Mouse (Mus musculus): ENCODE measurements around the gene AC124108.1. TPM values are rescaled to one million over a fixed set of nuclear protein-coding genes. Genes with fewer than 3 reads are reported as not detected.

AC124108.1 gene
- polyA plus RNA-seq, 1 experiment, result 0.01 TPM

DNA sequence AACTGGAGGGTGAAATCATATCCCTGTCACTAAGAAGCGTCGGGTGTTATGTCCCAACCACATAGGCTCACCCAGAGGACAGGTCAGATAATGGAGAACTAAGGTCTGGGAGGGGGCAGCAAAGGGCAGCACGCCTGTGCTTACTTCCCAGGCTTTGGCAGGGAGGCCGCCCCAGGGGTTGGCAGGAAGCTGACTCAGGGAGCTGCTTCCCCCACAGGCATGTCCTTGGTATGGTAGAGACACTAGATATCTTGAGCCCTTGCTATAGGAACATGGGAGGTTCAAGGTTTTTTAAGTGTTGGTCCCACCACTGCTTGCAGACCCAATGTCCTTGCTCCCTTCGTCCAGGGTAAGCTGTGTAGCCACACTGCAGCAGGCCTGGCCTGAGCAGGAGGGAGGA is 14.7 kb downstream of the AC124108.1 start:
- TF ChIP-seq MYOD1 (IDR thresholded peaks at IDR 0.05; ENCODE audit: control insufficient read depth, insufficient read length, low read depth) (no peak), MYOG (IDR thresholded peaks at IDR 0.05; ENCODE audit: control insufficient read depth, extremely low read depth, insufficient read length) (no peak), CTCF (IDR thresholded peaks at IDR 0.05; ENCODE audit: control insufficient read depth, insufficient read depth, insufficient read length) (no peak), MAX (IDR thresholded peaks at IDR 0.05) (no peak), FOSL1 (IDR thresholded peaks at IDR 0.05; ENCODE audit: insufficient read depth, low read length, poor library complexity, severe bottlenecking) (no peak), CEBPB (IDR thresholded peaks at IDR 0.05; ENCODE audit: low read depth) (no peak), USF1 (IDR thresholded peaks at IDR 0.05; ENCODE audit: low read depth) (no peak)
- no peaks in the 10 kb centered on the region for H3K27me3 ChIP-seq (ENCODE audit: control insufficient read depth, insufficient read depth, insufficient read length)
- no peaks in the 10 kb centered on the region for H3K79me3 ChIP-seq (ENCODE audit: low read depth)
- no peaks in the 10 kb centered on the region for H3K36me3 ChIP-seq (ENCODE audit: control insufficient read depth, insufficient read depth)
- no peak overlapping the region for H3K4me3 ChIP-seq (ENCODE audit: insufficient read depth, poor library complexity, severe bottlenecking)
- H3K79me2 ChIP-seq (ENCODE audit: control insufficient read depth, insufficient read depth), result no peaks in the 10 kb centered on the region
- no peak overlapping the region for H3ac ChIP-seq (ENCODE audit: control insufficient read depth, insufficient read length, low read depth)

DNA sequence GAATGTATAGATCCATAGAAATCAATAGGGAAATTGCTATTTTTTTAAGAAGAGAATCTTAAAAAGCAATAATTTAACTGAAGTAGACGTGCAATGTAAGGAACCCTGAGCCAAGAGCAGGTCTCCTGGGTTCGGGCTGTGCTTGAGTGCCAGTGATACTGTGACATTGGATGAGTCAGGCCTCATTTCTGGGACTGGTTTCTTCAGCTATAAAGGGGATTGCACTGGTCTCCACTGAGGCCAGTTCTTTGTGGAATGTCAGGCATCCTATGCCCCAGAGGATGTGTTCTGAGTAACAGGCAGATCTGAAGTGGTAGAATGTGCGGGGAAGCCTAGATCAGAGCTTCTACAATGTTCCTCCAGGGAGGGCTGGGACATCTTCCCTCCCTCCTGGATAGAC is 15.6 kb downstream of the AC124108.1 start:
- Histone ChIP-seq H3K27me3 (ENCODE audit: control insufficient read depth, insufficient read depth, insufficient read length) (no peaks in the 10 kb centered on the region), H3K79me2 (ENCODE audit: control insufficient read depth, insufficient read depth) (no peaks in the 10 kb centered on the region), H3K4me3 (ENCODE audit: insufficient read depth, poor library complexity, severe bottlenecking) (no peak overlapping the region), H3K79me3 (ENCODE audit: low read depth) (no peaks in the 10 kb centered on the region), H3ac (ENCODE audit: control insufficient read depth, insufficient read length, low read depth) (no peak overlapping the region), H3K36me3 (ENCODE audit: control insufficient read depth, insufficient read depth) (no peaks in the 10 kb centered on the region)
- TF ChIP-seq USF1 (IDR thresholded peaks at IDR 0.05; ENCODE audit: low read depth), result no peak

DNA sequence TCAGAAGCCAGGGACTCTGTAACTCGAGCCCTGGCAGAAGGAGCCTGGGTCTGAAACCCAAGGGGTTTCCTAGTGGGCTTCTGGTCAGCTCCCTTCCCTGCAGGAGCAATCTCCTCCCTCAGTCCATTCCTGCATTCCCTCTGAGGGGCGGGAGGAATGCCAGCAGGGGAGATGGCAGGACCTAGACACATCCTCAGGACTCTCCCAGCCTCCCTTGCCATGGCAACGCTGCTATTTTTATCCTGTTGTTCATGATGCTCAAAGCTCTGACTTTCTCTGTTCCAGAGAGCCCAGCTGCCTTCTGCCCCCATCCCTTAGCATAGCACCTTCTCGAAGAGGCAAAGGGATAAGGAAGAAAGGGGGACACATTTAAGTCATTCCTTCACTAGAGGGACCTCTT is 16.9 kb downstream of the AC124108.1 start:
- Histone ChIP-seq H3K4me3 (ENCODE audit: insufficient read depth, poor library complexity, severe bottlenecking) (no peak overlapping the region), H3K27me3 (ENCODE audit: control insufficient read depth, insufficient read depth, insufficient read length) (no peaks in the 10 kb centered on the region), H3K79me2 (ENCODE audit: control insufficient read depth, insufficient read depth) (no peaks in the 10 kb centered on the region), H3K79me3 (ENCODE audit: low read depth) (no peaks in the 10 kb centered on the region), H3K36me3 (ENCODE audit: control insufficient read depth, insufficient read depth) (no peaks in the 10 kb centered on the region), H3ac (ENCODE audit: control insufficient read depth, insufficient read length, low read depth) (no peak overlapping the region)
- TF ChIP-seq CTCF (IDR thresholded peaks at IDR 0.05; ENCODE audit: control insufficient read depth, insufficient read depth, insufficient read length) (no peak), USF1 (IDR thresholded peaks at IDR 0.05; ENCODE audit: low read depth) (no peak), FOSL1 (IDR thresholded peaks at IDR 0.05; ENCODE audit: insufficient read depth, low read length, poor library complexity, severe bottlenecking) (no peak), MYOG (IDR thresholded peaks at IDR 0.05; ENCODE audit: control insufficient read depth, extremely low read depth, insufficient read length) (no peak), MAX (IDR thresholded peaks at IDR 0.05) (no peak), MYOD1 (IDR thresholded peaks at IDR 0.05; ENCODE audit: control insufficient read depth, insufficient read length, low read depth) (no peak), CEBPB (IDR thresholded peaks at IDR 0.05; ENCODE audit: low read depth) (no peak)

DNA sequence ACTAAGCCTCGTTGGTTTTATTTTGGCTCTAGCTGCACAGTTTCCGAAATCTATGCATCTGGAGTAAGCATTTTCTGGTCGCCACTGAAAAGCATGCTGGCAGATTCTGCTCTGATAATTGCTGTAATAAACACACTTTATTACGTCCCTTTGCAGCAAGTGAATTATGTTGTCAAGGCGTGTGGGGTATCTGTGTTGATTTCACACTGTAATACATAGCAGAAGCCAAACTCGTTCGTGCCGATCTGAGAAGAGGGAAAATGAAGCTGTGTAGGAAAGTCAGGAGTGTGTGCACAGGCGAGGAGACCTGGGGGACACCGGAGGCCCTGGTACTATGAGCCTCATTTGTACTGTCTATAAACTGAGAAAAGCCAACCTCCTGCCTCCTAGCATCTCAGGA is 18.1 kb downstream of the AC124108.1 start:
- Histone ChIP-seq H3K36me3 (ENCODE audit: control insufficient read depth, insufficient read depth) (no peaks in the 10 kb centered on the region), H3K27me3 (ENCODE audit: control insufficient read depth, insufficient read depth, insufficient read length) (no peaks in the 10 kb centered on the region)
- TF ChIP-seq CTCF (IDR thresholded peaks at IDR 0.05; ENCODE audit: control insufficient read depth, insufficient read depth, insufficient read length) (no peak), MAX (IDR thresholded peaks at IDR 0.05) (no peak), MYOD1 (IDR thresholded peaks at IDR 0.05; ENCODE audit: control insufficient read depth, insufficient read length, low read depth) (no peak), USF1 (IDR thresholded peaks at IDR 0.05; ENCODE audit: low read depth) (no peak), FOSL1 (IDR thresholded peaks at IDR 0.05; ENCODE audit: insufficient read depth, low read length, poor library complexity, severe bottlenecking) (no peak), MYOG (IDR thresholded peaks at IDR 0.05; ENCODE audit: control insufficient read depth, extremely low read depth, insufficient read length) (no peak), CEBPB (IDR thresholded peaks at IDR 0.05; ENCODE audit: low read depth) (no peak)

DNA sequence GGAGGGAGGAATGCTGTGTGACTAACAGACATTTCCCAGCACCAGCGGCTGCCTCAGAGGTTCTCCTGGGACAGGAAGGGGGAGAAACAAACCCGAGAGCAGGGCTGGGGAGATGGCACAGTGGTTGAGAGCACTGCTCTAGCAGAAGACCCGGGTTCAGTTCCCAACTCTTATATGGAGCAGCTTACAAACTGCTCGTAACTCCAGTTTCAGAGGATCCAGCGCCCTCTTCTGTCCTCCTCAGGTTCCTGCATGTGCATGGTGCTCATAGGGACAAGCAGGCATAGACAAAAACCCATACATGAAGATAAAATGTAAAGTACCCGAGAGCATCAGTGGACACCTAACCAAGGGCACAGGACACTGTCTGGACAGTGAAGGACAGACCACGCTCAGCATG is 19.7 kb downstream of the AC124108.1 start:
- TF ChIP-seq MAX (IDR thresholded peaks at IDR 0.05), result no peak
- peak; percentile 38 for TF ChIP-seq CTCF (IDR thresholded peaks at IDR 0.05; ENCODE audit: control insufficient read depth, insufficient read depth, insufficient read length)
- Histone ChIP-seq H3K27me3 (ENCODE audit: control insufficient read depth, insufficient read depth, insufficient read length) (peaks cover under 1% of the 10 kb centered on the region), H3K36me3 (ENCODE audit: control insufficient read depth, insufficient read depth) (no peaks in the 10 kb centered on the region), H3K4me3 (ENCODE audit: insufficient read depth, poor library complexity, severe bottlenecking) (no peak overlapping the region), H3K79me2 (ENCODE audit: control insufficient read depth, insufficient read depth) (no peaks in the 10 kb centered on the region), H3K79me3 (ENCODE audit: low read depth) (no peaks in the 10 kb centered on the region), H3ac (ENCODE audit: control insufficient read depth, insufficient read length, low read depth) (no peak overlapping the region)

More for the DNA sequence above, 18.1 kb downstream of the AC124108.1 start:
- H3K79me3 ChIP-seq (ENCODE audit: low read depth), result no peaks in the 10 kb centered on the region
- no peak overlapping the region for H3K4me3 ChIP-seq (ENCODE audit: insufficient read depth, poor library complexity, severe bottlenecking)
- H3ac ChIP-seq (ENCODE audit: control insufficient read depth, insufficient read length, low read depth), result no peak overlapping the region
- H3K79me2 ChIP-seq (ENCODE audit: control insufficient read depth, insufficient read depth), result no peaks in the 10 kb centered on the region

DNA sequence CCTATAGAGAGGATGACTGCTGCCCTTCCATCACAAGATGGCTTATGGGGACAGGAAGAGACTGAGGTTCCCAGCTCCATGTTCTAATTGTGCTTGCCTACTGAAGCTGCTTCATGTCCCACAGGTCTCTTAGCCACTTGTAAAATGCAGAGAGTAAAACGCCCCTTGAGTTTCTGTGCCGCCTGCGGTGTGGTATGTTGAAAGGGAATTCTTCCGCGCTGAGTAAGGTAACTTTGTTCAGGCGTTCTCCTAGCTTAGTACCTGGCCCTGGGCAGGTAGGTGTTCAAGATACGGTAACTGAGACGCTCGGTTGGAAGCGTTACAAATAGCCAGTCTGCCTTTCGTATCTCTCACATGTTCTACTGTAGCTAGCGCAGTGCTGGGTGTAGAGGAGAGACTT is 20.4 kb downstream of the AC124108.1 start:
- Histone ChIP-seq H3K4me3 (ENCODE audit: insufficient read depth, poor library complexity, severe bottlenecking) (no peak overlapping the region), H3K36me3 (ENCODE audit: control insufficient read depth, insufficient read depth) (no peaks in the 10 kb centered on the region), H3K27me3 (ENCODE audit: control insufficient read depth, insufficient read depth, insufficient read length) (peaks cover 8% of the 10 kb centered on the region), H3K79me2 (ENCODE audit: control insufficient read depth, insufficient read depth) (no peaks in the 10 kb centered on the region), H3ac (ENCODE audit: control insufficient read depth, insufficient read length, low read depth) (no peak overlapping the region), H3K79me3 (ENCODE audit: low read depth) (no peaks in the 10 kb centered on the region)
- TF ChIP-seq CTCF (IDR thresholded peaks at IDR 0.05; ENCODE audit: control insufficient read depth, insufficient read depth, insufficient read length) (no peak), MYOG (IDR thresholded peaks at IDR 0.05; ENCODE audit: control insufficient read depth, extremely low read depth, insufficient read length) (no peak), CEBPB (IDR thresholded peaks at IDR 0.05; ENCODE audit: low read depth) (no peak), FOSL1 (IDR thresholded peaks at IDR 0.05; ENCODE audit: insufficient read depth, low read length, poor library complexity, severe bottlenecking) (no peak), MAX (IDR thresholded peaks at IDR 0.05) (no peak), USF1 (IDR thresholded peaks at IDR 0.05; ENCODE audit: low read depth) (no peak), MYOD1 (IDR thresholded peaks at IDR 0.05; ENCODE audit: control insufficient read depth, insufficient read length, low read depth) (no peak)

All from C2C12 (cell line).